Mouse (Mus musculus) kidney, postnatal 4 days (tissue): ENCODE measurements around the gene Btnl4.
"Not testable (repeated sequence)": the region's sequence is repeated elsewhere in the genome, so short reads cannot be mapped to it uniquely, and the experiment has no call there.

Experiments
- DNase-seq, 2 experiments: peaks; one replicate each; pipeline ENCODE4 v3.0.0; 2021; ENCODE audit warnings: mixed read lengths in 2 of 2

Btnl4 gene

GRCm38 (mm10) chr17:34477238-34478013 is at the start of gene Btnl4:
TSS of gene Btnl4 (minus strand) at chr17:34477318.
- not testable (repeated sequence) for DNase-seq

- no peak for DNase-seq
These were observed 41.9 kb upstream of the Btnl4 start for GRCm38 (mm10) chr17:34519001-34519400.

- DNase-seq: not testable (repeated sequence)
These were observed 41.5 kb upstream of the Btnl4 start for GRCm38 (mm10) chr17:34518571-34518970.

GRCm38 (mm10) chr17:34517795-34518194 is 40.7 kb upstream of the Btnl4 start:
- no peak for DNase-seq

GRCm38 (mm10) chr17:34517252-34517651 is 40.1 kb upstream of the Btnl4 start, which contains the start of gene Btnl6:
TSS of gene Btnl6 (minus strand) at chr17:34517352.
- DNase-seq: no peak

- no peak for DNase-seq
These were observed 39.4 kb upstream of the Btnl4 start for GRCm38 (mm10) chr17:34516514-34516913.

GRCm38 (mm10) chr17:34511723-34512122 is 34.6 kb upstream of the Btnl4 start:
- peak in 1 of 2 experiments; percentile 20 for DNase-seq

- DNase-seq: no peak
These were observed 30.5 kb upstream of the Btnl4 start for GRCm38 (mm10) chr17:34507591-34507990.

GRCm38 (mm10) chr17:34497726-34498125 is 20.6 kb upstream of the Btnl4 start:
- not testable (repeated sequence) for DNase-seq

GRCm38 (mm10) chr17:34497319-34497718 is 20.2 kb upstream of the Btnl4 start:
- not testable (repeated sequence) for DNase-seq

- DNase-seq: no peak
These were observed 19.4 kb upstream of the Btnl4 start for GRCm38 (mm10) chr17:34496539-34496938.

- DNase-seq: not testable (repeated sequence)
These were observed 18.0 kb upstream of the Btnl4 start for GRCm38 (mm10) chr17:34495156-34495555.

- DNase-seq: no peak
These were observed 15.7 kb upstream of the Btnl4 start for GRCm38 (mm10) chr17:34492796-34493195.

- DNase-seq: no peak
These were observed 691 bp downstream of the Btnl4 start for GRCm38 (mm10) chr17:34476427-34476826.

- DNase-seq: no peak
These were observed 2.1 kb downstream of the Btnl4 start for GRCm38 (mm10) chr17:34475060-34475459.

- no peak for DNase-seq
These were observed 6.6 kb downstream of the Btnl4 start for GRCm38 (mm10) chr17:34470491-34470890.

- DNase-seq: not testable (repeated sequence)
These were observed 11.2 kb downstream of the Btnl4 start for GRCm38 (mm10) chr17:34465906-34466305.

GRCm38 (mm10) chr17:34459255-34459654 is 17.9 kb downstream of the Btnl4 start:
- DNase-seq: no peak

GRCm38 (mm10) chr17:34457668-34458067 is 19.4 kb downstream of the Btnl4 start:
- no peak for DNase-seq

- DNase-seq: no peak
These were observed 28.6 kb downstream of the Btnl4 start for GRCm38 (mm10) chr17:34448473-34449041.

GRCm38 (mm10) chr17:34441990-34442389 is 35.1 kb downstream of the Btnl4 start:
- peak in 1 of 2 experiments; percentile 7 for DNase-seq

- DNase-seq: peak in 1 of 2 experiments; percentile 7
These were observed 37.3 kb downstream of the Btnl4 start for GRCm38 (mm10) chr17:34439795-34440194.

- DNase-seq: no peak
These were observed 38.5 kb downstream of the Btnl4 start for GRCm38 (mm10) chr17:34438588-34438987.

GRCm38 (mm10) chr17:34437606-34438005 is 39.5 kb downstream of the Btnl4 start:
- no peak for DNase-seq
